Mouse (Mus musculus): ENCODE results near the gene Plvap.

Plvap gene

DNA sequence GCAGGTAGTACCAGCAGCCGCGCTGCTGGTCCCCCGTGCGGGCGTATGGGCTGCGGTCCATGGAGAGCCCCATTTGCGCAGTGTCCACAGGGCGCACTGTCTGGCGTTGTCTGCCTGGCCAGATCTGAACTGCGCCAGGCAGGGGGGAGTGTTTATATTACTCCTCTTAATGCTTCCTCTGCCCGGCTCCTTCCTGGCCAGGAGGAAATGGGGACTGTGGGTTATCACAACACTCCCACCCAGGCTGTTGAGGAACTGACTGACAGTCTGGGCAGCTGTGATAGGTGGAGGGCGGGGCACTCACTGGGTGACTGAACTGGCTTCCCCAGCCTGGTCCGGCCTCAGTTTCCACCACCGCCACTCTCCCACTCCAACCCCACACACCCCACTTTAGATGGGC lies at the start of gene Plvap:
Gene Plvap, minus strand, starts transcription at position 109 of the 400 bp plus-strand sequence.
- DNase-seq: no peak

DNA sequence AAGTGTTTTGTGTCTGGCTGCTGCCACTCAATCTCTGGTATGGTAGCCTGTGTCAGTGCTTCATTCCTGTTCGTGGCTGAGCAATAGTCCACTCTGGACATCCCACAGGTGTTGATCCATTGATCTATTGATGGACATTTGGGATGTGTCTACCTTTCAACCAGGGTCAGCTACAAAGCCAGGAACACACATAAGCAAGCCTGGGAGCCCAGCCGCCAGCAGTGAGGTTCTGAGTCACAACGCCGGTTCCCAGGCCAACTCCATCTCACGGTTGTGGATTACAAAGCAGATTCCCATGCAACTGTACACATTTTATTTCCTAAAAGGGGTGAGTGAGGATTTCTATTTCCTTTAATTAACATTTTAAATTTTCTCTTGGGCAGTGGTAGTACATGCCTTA lies 49.2 kb upstream of the Plvap start:
- no peak for DNase-seq

DNA sequence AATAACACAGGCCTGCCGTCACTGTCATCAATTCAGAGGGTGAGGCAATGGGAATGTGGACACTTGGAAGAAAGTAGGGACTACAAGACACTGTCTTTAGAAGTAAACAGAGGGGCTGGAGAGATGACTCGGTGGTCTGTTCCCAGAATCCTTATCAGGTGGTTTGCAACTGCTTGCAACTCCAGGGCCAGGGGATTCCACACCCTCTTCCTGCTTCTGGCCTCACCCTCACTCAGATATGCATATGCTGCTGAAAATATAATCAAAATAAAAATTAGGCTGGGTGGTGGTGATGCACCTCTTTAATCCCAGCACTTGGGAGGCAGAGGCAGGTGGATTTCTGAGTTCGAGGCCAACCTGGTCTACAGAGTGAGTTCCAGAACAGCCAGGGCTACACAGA lies 48.5 kb upstream of the Plvap start:
- DNase-seq: no peak

DNA sequence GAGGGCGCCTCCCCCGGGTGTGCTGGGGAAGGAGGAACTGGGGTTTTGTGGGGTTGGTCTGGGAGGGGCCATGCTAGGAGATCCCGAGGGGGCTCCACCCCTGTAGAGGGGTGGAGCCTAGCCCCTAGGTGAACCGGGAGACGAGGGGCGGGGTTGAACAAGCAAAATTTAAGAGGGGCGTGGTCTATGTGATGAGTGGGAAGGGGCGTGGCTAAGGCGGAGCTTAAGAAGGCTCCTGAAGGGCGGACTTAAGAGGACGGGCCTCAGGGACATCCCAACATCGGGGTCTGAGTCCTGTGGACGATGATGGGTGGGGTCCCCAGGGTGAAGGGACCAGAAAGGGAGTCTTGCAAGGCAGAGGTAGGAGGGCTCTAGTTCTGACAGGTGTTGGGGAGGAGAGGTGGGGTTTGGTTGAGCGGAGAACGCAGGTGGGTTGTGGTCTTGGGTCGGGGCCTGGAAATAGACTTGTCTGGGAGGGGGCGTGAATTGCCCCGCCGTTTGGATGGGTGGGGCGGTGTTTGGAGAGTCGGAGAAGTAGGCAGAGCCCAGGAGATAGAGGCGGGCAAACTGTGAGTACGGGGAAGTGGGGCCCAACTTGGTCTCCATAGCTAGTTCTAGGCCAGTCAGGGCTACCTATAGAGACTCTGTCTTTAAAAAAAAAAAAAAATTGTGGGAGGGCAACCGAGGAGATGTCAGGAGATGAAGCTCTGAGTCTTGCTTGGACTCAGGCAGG lies 47.6 kb upstream of the Plvap start:
- DNase-seq: no peak

DNA sequence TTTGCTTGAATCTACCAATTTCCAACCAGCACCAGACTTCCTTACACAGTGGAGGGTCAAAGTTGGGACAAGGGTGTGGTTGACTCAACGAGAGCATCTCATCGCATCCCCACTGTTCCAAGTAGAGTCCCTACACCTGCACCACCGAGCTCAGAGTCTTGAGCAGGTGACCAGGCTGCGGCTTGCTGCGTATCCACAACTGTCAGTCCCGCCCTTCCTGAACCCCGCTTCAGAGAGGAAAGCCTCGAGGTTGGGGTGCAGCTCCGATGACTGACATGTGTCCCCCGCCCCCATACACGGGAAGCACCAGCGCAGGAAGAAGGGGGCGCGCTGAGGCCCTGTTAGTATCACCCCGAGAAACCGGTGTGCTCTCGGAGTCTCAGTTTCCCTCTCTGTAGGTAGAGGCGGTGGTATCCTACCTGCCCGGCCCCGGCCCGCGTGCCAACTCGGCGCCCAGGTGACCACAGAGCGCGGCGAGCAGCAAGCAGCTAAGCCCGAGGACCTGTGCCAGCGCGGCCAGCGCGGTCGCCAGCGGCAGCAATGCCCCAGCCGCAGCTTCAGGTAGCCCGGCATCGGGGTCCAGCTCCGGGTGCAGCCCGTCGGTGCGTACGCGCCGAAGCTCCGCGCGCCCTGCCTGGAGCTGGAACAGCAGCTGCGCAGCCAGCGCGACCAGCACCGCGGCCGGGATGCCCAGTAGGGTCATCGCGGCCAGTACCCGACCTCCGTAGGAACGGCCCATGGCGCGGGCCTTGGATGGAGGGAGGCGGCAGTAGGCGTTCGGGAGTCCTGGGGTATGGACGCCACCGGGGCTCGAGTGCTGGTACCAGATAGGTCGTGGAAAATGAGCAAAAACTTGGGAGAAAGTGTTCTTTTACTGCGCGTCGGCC lies 46.8 kb upstream of the Plvap start, which contains the start of gene Tmem221:
Gene Tmem221, minus strand, starts transcription at position 801 of the 887 bp plus-strand sequence.
- DNase-seq: no peak

DNA sequence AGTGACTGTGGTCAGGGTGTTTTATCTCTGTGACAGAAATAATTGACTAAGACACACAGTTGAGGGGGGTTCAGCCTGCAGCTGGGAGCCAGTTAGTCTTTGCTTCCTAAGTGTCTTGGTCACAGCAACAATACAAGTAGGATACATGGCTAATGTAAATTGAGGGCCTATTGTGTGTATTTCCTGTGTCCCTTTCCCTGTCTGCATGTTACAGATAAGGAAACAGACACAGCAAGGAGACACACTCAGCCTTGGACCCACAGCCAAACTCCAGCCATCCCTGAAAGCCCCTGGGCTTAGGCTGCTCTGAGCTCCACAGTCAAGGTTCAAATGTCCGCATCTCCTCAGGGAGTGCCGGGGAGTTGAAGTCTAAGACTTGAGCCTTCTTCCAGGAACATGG lies 43.1 kb upstream of the Plvap start:
- DNase-seq: no peak

DNA sequence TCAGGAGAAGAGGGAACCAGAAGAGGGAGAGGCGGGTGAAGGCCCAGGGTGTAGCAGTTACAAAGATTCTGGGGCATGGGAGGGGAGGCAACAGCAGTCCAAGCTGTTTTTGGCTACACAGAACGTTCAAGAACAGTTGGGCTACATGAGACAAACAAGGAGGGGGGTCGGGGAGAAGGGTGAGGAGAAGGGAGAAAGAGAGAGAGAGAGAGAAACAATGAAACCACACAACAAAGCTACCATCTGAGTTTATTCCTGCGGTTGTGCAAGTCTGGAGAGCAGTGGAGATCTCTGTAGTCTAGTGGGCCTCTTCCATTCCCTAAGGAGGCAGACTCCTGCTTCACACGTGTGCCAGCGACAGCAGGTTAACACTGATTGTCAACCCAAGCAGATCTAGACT lies 42.4 kb upstream of the Plvap start:
- no peak for DNase-seq

DNA sequence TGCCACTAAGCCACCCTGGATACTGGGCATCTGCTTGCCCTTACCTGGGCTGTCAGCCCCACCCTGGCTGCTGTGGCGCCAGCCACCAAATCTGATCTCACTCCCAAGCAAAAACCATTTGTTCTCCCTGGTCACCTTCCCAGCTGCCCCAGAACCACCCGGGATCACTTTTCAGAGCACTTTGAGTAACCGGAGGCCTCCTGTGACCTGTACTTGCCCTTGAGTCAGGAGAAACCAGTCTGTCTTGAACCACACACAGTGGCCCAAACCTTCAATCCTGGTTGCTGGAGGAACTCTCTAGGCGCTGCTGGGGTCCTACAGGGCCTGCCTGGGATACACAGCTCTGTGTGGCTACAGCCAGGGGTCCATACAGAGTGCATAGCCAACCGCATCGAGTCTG lies 41.2 kb upstream of the Plvap start:
- DNase-seq: no peak

DNA sequence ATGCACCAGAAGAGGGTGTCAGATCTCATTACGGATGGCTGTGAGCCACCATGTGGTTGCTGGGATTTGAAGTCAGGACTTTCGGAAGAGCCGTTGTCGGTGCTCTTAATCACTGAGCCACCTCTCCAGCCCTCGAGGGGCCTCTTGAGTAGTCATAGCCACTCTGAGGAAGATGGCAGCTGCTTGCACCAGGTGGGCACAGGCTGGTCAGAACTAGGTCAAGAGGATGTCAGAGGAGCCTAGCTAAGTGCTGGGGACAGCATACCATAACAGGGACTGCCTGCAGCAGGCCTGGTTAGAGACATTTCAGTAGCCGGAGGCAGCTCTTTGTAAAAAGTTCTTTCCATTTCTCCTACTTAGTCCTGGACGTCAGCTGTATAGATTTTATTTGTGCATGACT lies 39.2 kb upstream of the Plvap start:
- DNase-seq: no peak

DNA sequence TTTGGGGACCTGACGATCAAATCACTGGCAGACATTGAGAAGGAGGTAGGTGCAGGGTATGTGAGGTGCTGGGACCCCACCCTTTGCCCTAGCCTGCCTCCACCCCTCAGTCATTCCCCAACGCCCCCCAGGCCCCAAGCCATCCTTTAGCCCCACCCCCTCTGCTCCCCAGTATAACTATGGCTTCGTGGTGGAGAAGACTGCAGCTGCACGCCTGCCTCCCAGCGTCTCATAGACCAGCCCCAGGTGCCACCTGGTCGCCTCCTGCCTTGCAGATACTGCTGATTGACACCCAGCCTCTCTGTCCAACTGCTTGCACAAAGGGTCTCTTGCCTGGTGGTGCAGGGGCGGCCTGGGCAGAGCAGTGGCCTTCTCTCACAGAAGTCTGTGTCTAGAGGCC lies 36.0 kb upstream of the Plvap start:
- DNase-seq: no peak

DNA sequence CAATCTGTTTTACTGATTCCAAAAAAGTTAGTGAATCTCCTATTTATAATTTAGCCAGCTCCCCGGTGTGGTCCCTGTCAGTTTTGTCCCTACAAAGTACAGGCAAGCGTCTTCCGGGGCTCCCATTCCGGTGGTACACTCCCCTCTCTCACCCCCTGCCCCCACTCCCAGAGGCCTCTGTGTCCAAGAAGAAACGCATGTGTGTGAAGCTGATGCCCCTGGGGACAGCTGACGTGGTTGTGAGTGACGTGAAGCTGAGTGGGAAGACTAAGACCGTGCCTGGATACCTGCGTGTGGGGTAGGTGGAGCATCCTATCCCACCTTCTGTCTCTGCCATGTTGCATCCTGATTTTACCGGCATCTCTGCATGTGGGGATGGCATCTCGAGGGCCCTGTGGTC lies 33.5 kb upstream of the Plvap start:
- no peak for DNase-seq

DNA sequence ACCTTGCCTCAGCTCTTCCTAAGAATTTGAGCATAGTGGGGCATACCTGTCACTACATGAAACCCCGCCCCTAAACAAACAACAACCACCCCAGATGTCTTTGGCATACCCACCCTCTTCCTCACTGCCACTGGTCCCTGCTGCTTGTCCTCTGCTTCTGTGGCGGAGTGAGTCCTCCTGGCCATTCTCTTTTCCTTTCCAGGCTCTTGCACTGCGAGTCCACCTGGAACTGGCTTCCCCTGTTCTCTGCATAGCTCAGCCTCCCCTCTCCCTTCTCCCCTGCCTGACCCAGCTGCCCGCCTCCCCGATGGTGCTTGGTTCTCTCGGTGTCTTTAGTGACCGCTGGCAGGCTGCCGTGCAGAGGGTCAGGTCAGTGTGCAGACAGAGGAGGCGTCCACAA lies 32.2 kb upstream of the Plvap start:
- peak; percentile 51 for DNase-seq

DNA sequence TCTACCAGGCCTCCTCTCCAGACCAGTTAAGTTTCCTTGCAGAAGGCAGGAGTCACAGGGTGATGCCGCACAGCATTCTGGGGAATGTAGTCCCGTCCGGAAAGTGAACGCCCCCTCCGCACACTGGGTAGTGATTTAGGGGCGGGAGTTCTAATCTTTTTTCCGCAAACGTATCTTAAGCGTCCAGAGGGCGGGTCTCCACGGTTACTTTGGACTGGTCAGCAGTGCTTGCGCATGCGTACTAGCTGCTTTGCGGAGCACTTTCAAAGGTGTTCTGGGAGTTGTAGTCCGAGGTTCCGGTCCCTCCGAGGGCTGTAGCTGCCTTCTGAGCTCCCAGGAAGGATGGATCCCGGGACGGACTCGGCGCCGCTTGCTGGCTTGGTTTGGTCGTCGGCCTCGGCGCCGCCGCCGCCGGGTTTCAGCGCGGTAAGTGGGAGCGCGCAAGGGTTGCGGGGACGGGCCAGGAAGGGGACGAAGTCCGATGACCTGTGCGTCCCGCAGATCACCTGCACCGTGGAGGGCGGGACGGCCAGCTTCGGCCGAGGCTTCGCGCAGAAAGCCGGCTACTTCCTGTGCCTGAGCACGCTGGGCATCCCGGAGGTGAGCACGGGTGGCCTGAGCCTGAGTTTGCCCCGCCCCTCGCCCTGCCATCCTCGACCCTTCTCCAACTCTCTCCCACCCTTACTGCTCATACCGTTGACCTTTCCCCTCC lies 31.2 kb upstream of the Plvap start, which contains the start of gene Mvb12a:
Gene Mvb12a, plus strand, starts transcription at position 291 of the 712 bp plus-strand sequence.
- DNase-seq: peak; percentile 99

DNA sequence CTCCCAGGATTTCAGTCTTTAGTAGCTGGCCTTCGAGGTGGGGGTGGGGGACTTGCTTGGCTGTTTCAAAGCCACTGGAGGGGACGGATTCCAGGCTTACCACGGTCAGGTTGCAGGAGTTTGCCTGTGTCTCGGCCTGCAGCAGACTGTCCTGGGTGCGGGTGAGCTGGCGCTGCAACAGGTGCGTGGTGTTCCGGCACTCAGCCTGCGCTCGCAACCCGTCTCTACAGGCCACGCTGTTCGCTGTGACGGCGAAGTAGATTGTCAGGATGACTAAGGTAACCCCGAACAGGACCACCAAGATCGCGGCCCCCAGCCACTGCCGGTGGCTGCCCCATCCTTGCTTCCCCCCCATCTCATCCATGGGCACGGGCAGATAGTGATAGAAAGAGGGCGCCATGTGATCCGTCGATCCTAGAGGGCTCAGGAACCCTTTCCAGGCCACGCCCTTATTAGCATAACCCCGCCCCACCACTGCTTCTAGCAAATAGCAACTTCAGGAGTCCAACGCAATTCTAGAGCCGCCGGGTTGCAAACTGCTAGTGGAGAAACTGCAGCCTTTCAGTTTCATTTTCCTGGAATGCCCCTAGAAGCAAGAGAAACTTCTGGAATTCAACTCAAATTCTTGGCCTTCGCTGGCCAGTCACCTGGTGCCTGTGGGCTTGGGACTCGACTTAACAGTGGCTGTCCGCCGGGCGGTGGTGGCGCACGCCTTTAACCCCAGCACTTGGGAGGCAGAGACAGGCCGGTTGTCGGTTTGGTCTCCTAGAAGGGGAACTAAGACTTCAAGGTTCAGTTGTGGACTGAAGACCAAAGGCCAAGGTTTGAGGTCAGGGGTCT lies 25.7 kb upstream of the Plvap start, which contains the start of gene Bst2:
Gene Bst2, minus strand, starts transcription at position 429 of the 840 bp plus-strand sequence.
- no peak for DNase-seq

DNA sequence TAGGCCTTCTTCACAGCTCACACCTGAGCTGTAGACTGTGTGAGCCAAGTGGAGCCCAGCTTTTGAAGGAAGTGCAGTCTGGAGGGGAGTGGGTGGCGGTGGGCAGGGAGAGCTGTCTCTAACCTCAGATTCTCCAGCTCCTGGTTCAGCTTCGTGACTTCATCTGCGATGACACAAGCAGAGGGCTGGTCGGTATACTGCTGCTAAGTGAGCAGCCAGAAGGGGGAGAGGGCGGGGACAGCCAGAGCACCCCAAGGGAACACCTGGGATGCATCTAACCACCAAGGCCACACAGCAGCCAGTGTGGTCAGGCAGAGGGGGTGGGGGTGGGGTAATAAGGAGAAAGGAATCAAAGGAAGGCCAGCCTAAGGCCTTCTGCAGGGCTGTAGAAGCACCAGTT lies 24.1 kb upstream of the Plvap start:
- DNase-seq: no peak

DNA sequence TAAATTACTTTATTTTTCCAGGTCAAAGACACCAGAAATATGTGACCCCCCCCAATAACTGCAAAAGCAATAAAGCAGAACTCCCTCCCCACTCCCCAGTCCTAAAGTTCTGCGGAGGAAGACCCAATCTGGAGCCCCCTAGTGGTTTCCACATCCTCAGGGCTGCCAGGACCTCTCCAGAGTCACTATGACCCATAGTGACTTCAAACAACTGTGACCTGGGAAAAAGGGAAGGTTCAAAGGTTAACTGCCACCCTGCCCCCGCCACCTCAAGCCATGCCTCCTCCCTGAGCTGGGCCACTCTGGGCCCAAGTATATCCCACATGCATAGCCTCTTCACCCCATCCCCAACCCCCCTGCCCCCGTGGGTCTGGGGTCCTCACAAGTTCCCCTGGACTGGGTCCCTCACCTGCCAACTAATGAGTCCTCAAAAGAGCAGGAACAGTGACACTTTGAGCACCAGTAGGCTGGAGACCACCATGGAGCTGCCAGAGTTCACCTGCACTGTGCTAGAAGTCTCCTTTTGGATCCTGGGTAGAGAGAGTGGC lies 22.8 kb upstream of the Plvap start:
- no peak for DNase-seq

DNA sequence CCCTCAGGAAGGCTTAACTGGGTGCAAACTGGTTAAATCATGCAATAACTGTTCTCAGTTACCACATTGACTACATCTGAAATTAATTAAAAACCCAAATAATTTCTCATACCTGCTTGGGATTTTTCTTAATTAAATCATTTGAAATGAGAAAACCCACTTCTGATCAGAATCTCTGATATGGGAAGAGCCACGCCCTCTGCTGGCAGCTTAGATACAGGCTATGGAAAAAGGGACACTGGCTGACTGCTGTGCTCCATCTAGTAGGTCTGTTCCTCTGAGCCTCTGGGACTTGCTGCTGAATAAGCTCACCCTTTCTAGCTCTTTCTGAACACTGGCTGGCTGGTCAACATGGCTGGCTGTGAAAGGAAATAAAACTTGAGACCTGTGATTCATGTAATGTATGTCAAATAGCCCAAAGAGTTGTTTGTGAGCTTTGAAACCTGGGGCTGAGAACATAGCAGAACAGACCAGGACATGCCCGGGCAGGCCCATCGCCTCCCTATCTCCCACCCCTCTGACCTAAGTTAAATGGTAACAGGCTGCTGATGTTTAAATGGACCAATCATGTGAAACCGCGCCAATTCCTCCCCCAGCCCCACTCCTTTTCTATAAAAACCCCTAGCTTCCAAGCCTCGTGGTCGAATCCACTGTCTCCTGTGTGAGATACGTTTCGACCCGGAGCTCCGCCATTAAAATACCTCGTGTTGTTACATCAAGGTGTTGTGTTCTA lies 19.3 kb upstream of the Plvap start:
- peak; percentile 77 for DNase-seq

DNA sequence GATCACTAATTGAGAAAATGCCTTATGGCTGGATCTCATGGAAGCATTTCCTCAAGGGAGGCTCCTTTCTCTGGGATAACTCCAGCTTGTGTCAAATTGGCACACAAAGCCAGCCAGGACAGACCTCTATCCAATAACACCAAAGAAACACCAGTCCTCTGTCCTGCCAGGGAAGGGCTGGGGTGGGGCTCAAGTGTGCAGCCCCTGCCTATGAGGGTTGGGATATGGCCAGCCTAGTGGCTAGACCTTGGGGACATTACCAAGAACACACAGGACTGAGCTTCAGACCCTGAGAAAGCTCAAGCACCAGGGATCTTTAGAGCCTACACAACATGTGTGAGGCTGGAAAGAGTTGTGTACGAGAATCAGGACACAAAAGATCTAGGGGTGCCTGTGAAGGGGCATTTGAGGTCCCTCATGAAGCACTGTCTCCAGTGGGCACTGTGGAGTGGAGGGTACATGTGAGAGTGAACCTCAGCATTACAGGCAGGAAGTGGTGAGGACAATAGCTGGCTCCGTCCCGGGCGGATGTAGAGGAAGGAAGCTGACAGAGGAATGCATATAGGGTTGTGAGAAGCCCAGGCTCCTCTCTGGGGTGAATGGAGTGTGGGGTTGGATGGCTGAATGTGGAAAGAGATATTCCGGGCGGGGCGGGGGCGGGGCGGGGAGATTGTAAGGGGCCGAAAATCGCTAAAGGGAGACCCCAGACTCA lies 17.0 kb upstream of the Plvap start:
- no peak for DNase-seq

DNA sequence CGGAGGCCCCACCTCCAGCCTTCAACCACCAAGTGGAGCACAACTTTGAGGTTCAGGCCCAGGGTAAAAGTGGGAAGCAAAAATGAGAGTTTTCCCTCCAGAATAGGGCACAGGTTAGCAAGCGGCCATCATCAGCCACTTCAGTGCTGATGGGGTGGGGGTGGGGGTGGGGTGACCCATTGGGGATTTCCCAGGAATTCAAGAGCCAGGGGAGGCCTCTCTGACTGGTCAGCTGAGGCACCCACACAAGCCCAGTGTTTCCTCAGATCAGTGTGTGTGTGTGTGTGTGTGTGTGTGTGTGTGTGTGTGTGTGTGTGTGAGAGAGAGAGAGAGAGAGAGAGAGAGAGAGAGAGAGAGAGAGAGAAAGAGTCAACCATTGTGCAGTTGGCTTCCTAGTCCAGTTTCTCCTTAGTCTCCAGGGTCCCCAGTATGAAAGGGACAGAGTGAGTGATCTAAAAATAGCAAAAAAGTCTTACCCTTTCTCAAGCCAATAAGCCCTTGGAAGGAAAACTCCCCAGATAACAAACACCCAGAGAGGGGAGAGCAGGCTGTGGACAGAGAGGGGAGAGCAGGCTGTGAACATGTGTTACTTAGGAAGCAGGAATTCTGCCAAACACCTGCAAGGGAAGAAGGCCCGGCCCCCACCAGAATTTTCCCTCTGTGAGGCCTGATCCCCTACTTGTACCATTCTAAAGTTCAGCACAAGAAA lies 15.8 kb upstream of the Plvap start:
- no peak for DNase-seq

DNA sequence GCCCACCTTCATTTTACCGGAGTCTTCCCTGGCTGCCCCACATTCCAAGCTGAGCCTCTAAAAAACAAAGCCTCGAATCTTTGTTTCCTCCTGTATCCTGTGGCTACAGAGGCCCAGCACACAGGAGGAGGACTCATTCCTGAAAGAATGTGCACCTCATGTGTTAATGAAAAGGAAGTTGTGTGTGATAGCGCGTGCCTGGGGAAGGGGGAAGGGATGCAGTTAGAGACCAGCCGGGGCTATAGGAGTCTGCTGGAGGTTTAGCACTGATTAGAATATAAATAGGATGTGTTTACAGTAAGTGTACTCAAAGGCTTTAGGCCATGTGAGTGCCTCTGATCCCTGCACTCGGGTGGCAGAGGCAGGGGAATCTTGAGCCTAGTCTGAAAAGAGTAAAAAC lies 14.7 kb upstream of the Plvap start:
- DNase-seq: no peak

Measured in cerebellum, adult 9-10 months (tissue).